Mouse (Mus musculus): Measurements from ENCODE around the gene Fastk. TPM values are rescaled to one million over a fixed set of nuclear protein-coding genes. Genes with fewer than 3 reads are reported as not detected.

Gene Fastk
- total and polyA plus RNA-seq, 2 experiments from 2014 or later = 223 to 368 TPM

DNA sequence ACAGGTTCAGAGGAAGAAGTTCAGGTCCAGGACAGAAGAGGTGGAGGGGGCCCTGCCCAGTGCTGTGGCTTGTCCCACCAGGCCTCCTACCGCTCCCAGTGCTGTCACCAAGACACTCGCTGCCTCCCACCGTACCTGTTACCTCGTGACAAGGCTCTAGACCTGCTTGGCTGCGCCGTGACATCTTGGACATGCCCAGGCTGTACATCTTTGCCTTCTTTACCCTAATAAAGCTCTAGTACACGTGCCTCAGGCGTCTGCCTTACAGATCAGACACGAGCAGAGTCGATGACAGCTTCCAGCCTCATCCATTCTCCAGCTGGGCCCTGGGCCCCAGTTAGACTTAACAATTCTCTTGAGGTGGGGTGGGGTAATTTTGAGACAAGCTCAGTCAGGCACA is 27.5 kb downstream of the Fastk start:
- Histone ChIP-seq H3K4me2 (ENCODE audit: low read depth, low read length) (no peak overlapping the region), H3K9ac (replicated peaks; ENCODE audit: low read depth, low read length) (no peak overlapping the region), H3K9me3 (replicated peaks; ENCODE audit: control insufficient read depth, low read length) (no peaks in the 10 kb centered on the region), H3K27me3 (ENCODE audit: control insufficient read depth, insufficient read depth, low read length) (no peaks in the 10 kb centered on the region), H3K36me3 (replicated peaks; ENCODE audit: control insufficient read depth, insufficient read depth, low read length) (peaks cover 15% of the 10 kb centered on the region; the same call in 1 of the 2 replicates), H3K27ac (ENCODE audit: low read depth) (no peak overlapping the region), H3K4me1 (ENCODE audit: control insufficient read depth, insufficient read depth) (peaks cover 4% of the 10 kb centered on the region; the same call in 1 of the 2 replicates), H3K4me3 (ENCODE audit: low read depth, low read length) (no peak overlapping the region)
- no peak for TF ChIP-seq CTCF (IDR thresholded peaks at IDR 0.05; ENCODE audit: low read depth)
- WGBS = 79% methylated on average over 10 of the region's 10 CpGs
- no peak for ATAC-seq (ENCODE audit: insufficient read depth, low read depth)
- no peak for DNase-seq (ENCODE audit: low spot score)

DNA sequence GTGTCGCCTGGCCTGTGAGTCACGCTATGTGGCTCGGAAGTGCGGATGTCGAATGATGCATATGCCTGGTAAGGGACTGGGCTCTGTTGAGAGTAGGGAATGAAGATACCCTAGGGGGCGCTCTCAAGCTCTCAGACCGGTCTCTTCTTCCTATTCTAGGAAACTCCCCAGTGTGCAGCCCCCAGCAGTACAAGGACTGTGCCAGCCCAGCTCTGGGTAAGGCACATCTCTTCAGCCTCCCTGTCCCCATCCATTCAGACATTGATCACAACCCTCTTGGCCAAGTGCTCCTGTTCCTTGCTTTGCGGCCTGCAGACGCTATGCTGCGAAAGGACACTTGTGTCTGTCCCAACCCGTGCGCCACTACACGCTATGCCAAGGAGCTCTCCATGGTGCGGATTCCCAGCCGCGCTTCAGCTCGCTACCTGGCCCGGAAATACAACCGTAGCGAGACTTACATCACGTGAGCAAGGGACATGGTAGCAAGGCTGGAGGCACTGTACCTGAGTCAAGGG is 28.8 kb downstream of the Fastk start:
- Histone ChIP-seq H3K4me1 (ENCODE audit: control insufficient read depth, insufficient read depth) (0 out of 2 replicates have a peak, but pooled peaks cover 3% of the 10 kb centered on the region), H3K9me3 (replicated peaks; ENCODE audit: control insufficient read depth, low read length) (no peaks in the 10 kb centered on the region), H3K4me2 (ENCODE audit: low read depth, low read length) (no peak overlapping the region), H3K27ac (ENCODE audit: low read depth) (no peak overlapping the region), H3K27me3 (ENCODE audit: control insufficient read depth, insufficient read depth, low read length) (no peaks in the 10 kb centered on the region), H3K9ac (replicated peaks; ENCODE audit: low read depth, low read length) (no peak overlapping the region), H3K36me3 (replicated peaks; ENCODE audit: control insufficient read depth, insufficient read depth, low read length) (peaks cover 15% of the 10 kb centered on the region; the same call in 1 of the 2 replicates), H3K4me3 (ENCODE audit: low read depth, low read length) (no peak overlapping the region)
- ATAC-seq (ENCODE audit: insufficient read depth, low read depth) = peak; percentile 76
- WGBS = 2% methylated on average over 21 of the region's 21 CpGs
- peak; percentile 57 for DNase-seq (ENCODE audit: low spot score)
- no peak for TF ChIP-seq EP300 (IDR thresholded peaks at IDR 0.05; ENCODE audit: low read depth)
- peak; percentile 44 for TF ChIP-seq CTCF (IDR thresholded peaks at IDR 0.05; ENCODE audit: low read depth)

DNA sequence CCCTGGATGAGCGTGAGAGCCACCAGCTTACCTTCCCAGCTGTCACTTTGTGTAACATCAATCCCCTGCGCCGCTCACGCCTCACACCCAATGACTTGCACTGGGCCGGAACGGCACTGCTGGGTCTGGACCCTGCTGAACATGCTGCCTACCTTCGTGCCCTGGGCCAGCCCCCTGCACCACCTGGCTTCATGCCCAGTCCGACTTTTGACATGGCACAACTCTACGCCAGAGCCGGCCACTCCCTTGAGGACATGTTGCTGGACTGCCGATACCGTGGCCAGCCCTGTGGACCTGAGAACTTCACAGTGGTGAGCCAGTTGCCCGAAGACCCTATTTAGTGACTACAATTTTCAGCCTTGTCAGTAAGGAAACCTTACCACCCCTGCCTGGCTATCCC is 31.1 kb downstream of the Fastk start:
- no peak for DNase-seq (ENCODE audit: low spot score)

DNA sequence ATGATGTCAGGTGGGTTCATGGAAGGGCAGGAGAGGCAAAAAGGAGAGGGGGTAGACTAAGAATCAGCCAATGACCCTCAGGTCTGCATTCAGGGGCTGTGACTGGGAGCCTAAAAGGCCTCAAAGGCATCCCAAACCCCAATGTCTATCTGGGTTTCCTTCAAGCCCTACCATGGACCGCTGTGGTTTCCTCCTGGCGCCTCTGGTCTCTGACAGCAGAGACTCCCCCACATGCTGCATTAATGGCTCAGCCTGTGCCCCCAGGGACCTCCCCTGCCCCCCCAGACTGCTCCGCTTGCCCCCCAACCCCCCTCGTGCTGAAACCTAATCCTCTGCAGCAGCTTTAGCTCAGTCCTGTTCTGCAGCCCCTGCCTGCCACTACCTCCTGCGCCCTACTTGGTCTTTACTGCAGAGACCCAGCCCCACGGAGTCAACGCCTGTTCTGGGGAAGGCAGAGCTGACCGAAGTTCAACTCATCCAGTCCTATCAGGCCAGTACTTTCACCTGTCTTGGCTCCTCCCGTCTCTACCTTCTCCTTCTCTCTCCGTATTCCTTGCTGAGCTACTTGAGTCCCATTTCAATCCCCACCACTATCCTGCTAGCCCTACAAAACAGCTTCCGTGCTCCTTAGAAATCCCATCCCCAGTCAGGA is 31.9 kb downstream of the Fastk start, which contains the start of gene Asic3:
Asic3 (plus strand) TSS at position 351 of the 652 bp plus-strand sequence.
- H3K27ac ChIP-seq (ENCODE audit: low read depth) = no peak within 1 kb of the TSS
- no peak for TF ChIP-seq CTCF (IDR thresholded peaks at IDR 0.05; ENCODE audit: low read depth)
- TF ChIP-seq EP300 (IDR thresholded peaks at IDR 0.05; ENCODE audit: low read depth) = no peak
- H3K27me3 ChIP-seq (ENCODE audit: control insufficient read depth, insufficient read depth, low read length) = no peaks in the 10 kb centered on the region
- 0 out of 2 replicates have a peak, but pooled peaks cover 3% of the 10 kb centered on the region for H3K4me1 ChIP-seq (ENCODE audit: control insufficient read depth, insufficient read depth)
- H3K36me3 ChIP-seq (replicated peaks; ENCODE audit: control insufficient read depth, insufficient read depth, low read length) = no peaks in the 10 kb centered on the region
- H3K4me2 ChIP-seq (ENCODE audit: low read depth, low read length) = no peak within 1 kb of the TSS
- H3K9me3 ChIP-seq (replicated peaks; ENCODE audit: control insufficient read depth, low read length) = no peaks in the 10 kb centered on the region
- WGBS = 29% methylated on average over 11 of the region's 11 CpGs
- no peak within 1 kb of the TSS for H3K9ac ChIP-seq (replicated peaks; ENCODE audit: low read depth, low read length)
- DNase-seq (ENCODE audit: low spot score) (no peak), ATAC-seq (ENCODE audit: insufficient read depth, low read depth) (no peak)
- no peak within 1 kb of the TSS for H3K4me3 ChIP-seq (ENCODE audit: low read depth, low read length)

More for the DNA sequence above, 31.1 kb downstream of the Fastk start:
- no peaks in the 10 kb centered on the region for H3K9me3 ChIP-seq (replicated peaks; ENCODE audit: control insufficient read depth, low read length)
- 0 out of 2 replicates have a peak, but pooled peaks cover 3% of the 10 kb centered on the region for H3K4me1 ChIP-seq (ENCODE audit: control insufficient read depth, insufficient read depth)
- H3K27ac ChIP-seq (ENCODE audit: low read depth) = no peak overlapping the region
- no peak overlapping the region for H3K4me3 ChIP-seq (ENCODE audit: low read depth, low read length)
- H3K4me2 ChIP-seq (ENCODE audit: low read depth, low read length) = no peak overlapping the region
- no peak for ATAC-seq (ENCODE audit: insufficient read depth, low read depth)
- TF ChIP-seq EP300 (IDR thresholded peaks at IDR 0.05; ENCODE audit: low read depth) (no peak), CTCF (IDR thresholded peaks at IDR 0.05; ENCODE audit: low read depth) (no peak)
- no peak overlapping the region for H3K9ac ChIP-seq (replicated peaks; ENCODE audit: low read depth, low read length)
- WGBS = 77% methylated on average over 13 of the region's 13 CpGs
- no peaks in the 10 kb centered on the region for H3K27me3 ChIP-seq (ENCODE audit: control insufficient read depth, insufficient read depth, low read length)
- 0 out of 2 replicates have a peak, but pooled peaks cover 6% of the 10 kb centered on the region for H3K36me3 ChIP-seq (replicated peaks; ENCODE audit: control insufficient read depth, insufficient read depth, low read length)

- H3K36me3 ChIP-seq (replicated peaks; ENCODE audit: control insufficient read depth, insufficient read depth, low read length) = 0 out of 2 replicates have a peak, but pooled peaks cover 5% of the 10 kb centered on the region
- H3K27ac ChIP-seq (ENCODE audit: low read depth) = no peak overlapping the region
- H3K4me3 ChIP-seq (ENCODE audit: low read depth, low read length) = no peak overlapping the region
- no peaks in the 10 kb centered on the region for H3K27me3 ChIP-seq (ENCODE audit: control insufficient read depth, insufficient read depth, low read length)
- no peak overlapping the region for H3K9ac ChIP-seq (replicated peaks; ENCODE audit: low read depth, low read length)
- H3K4me2 ChIP-seq (ENCODE audit: low read depth, low read length) = no peak overlapping the region
- DNase-seq (ENCODE audit: low spot score) (no peak), ATAC-seq (ENCODE audit: insufficient read depth, low read depth) (no peak)
- WGBS = 70% methylated on average over 2 of the region's 2 CpGs
- no peaks in the 10 kb centered on the region for H3K9me3 ChIP-seq (replicated peaks; ENCODE audit: control insufficient read depth, low read length)
- no peak for TF ChIP-seq EP300 (IDR thresholded peaks at IDR 0.05; ENCODE audit: low read depth)
- TF ChIP-seq CTCF (IDR thresholded peaks at IDR 0.05; ENCODE audit: low read depth) = no peak
- 0 out of 2 replicates have a peak, but pooled peaks cover 3% of the 10 kb centered on the region for H3K4me1 ChIP-seq (ENCODE audit: control insufficient read depth, insufficient read depth)
Measured at GRCm38 (mm10) chr5:24412063-24412462, 33.0 kb downstream of the Fastk start.

All from heart, postnatal 0 days (tissue).